Mouse (Mus musculus): Measurements from ENCODE around the gene Pglyrp1.

- TF ChIP-seq CTCF (IDR thresholded peaks at IDR 0.05; ENCODE audit: low read depth, low read length) (no peak), POLR2A (IDR thresholded peaks at IDR 0.05; ENCODE audit: borderline replicate concordance, low read depth, low read length) (no peak)
These were observed 12.7 kb upstream of the Pglyrp1 start for GRCm38 (mm10) chr7:18858310-18858916.

Measured in bone marrow macrophage, adult 2 months (primary cell).